Mouse (Mus musculus) C2C12 (cell line): ENCODE results near the gene Rnf7. TPM values are rescaled to one million over a fixed set of nuclear protein-coding genes. Genes with fewer than 3 reads are reported as not detected.

Experiments
- H3K27me3 ChIP-seq: one replicate; pipeline ENCODE4 v1.6.1; 2011; ENCODE audit not compliant: control insufficient read depth, insufficient read depth, insufficient read length
- H3K36me3 ChIP-seq: one replicate; pipeline ENCODE4 v1.6.1; 2011; ENCODE audit not compliant: control insufficient read depth, insufficient read depth
- H3K4me3 ChIP-seq: one replicate; pipeline ENCODE4 v1.5.1; 2011; ENCODE audit warnings: mild to moderate bottlenecking, control low read depth; ENCODE audit not compliant: poor library complexity, insufficient read depth, severe bottlenecking
- H3K79me2 ChIP-seq: one replicate; pipeline ENCODE4 v1.6.1; 2011; ENCODE audit not compliant: control insufficient read depth, insufficient read depth
- H3K79me3 ChIP-seq: one replicate; pipeline ENCODE4 v1.6.1; 2011; ENCODE audit warnings: low read depth, control low read depth
- H3ac ChIP-seq: one replicate; pipeline ENCODE3; 2011; ENCODE audit warnings: low read depth; ENCODE audit not compliant: control insufficient read depth, insufficient read length
- CEBPB ChIP-seq: IDR thresholded peaks from one replicate; pipeline ENCODE4 v1.6.1; 2011; ENCODE audit warnings: low read depth, mild to moderate bottlenecking, control low read depth, moderate library complexity
- CTCF ChIP-seq: IDR thresholded peaks from one replicate; pipeline ENCODE4 v1.5.1; 2011; ENCODE audit not compliant: control insufficient read depth, insufficient read depth, insufficient read length
- FOSL1 ChIP-seq: IDR thresholded peaks from one replicate; pipeline ENCODE4 v1.8.0; 2011; ENCODE audit warnings: mild to moderate bottlenecking, low read length; ENCODE audit not compliant: poor library complexity, insufficient read depth, severe bottlenecking
- MAX ChIP-seq: IDR thresholded peaks from one replicate; pipeline ENCODE4 v1.6.1; 2011; ENCODE audit warnings: mild to moderate bottlenecking, control low read depth
- MYOD1 ChIP-seq: IDR thresholded peaks from one replicate; pipeline ENCODE4 v1.6.1; 2011; ENCODE audit warnings: low read depth; ENCODE audit not compliant: control insufficient read depth, insufficient read length
- MYOG ChIP-seq: IDR thresholded peaks from one replicate; pipeline ENCODE4 v1.6.1; 2011; ENCODE audit not compliant: control insufficient read depth, insufficient read length; ENCODE audit errors: extremely low read depth
- USF1 ChIP-seq: IDR thresholded peaks from one replicate; pipeline ENCODE4 v1.6.1; 2011; ENCODE audit warnings: low read depth, mild to moderate bottlenecking, control low read depth, moderate library complexity
- polyA plus RNA-seq: library from polyadenylated mRNA; unstranded; fragments of >200 nt; fragmentation: generic; extraction: Trizol; gene quantifications from one replicate; pipeline ENCODE4 v1.2.1, GENCODE M21; 2012; ENCODE audit warnings: missing spikeins

Rnf7 gene
- polyA plus RNA-seq, 1 experiment, result 121 TPM

GRCm38 (mm10) chr9:96460117-96460865, 18.2 kb downstream of the Rnf7 start:
- H3K79me2 ChIP-seq, result no peaks in the 10 kb centered on the region
- H3K79me3 ChIP-seq, result no peaks in the 10 kb centered on the region
- no peak overlapping the region for H3ac ChIP-seq
- TF ChIP-seq MYOG (no peak), USF1 (no peak), FOSL1 (no peak)
- H3K4me3 ChIP-seq, result no peak overlapping the region
- no peaks in the 10 kb centered on the region for H3K27me3 ChIP-seq
- H3K36me3 ChIP-seq, result no peaks in the 10 kb centered on the region

GRCm38 (mm10) chr9:96455618-96456017, 22.9 kb downstream of the Rnf7 start:
- Histone ChIP-seq H3K79me2 (no peaks in the 10 kb centered on the region), H3K79me3 (no peaks in the 10 kb centered on the region)

GRCm38 (mm10) chr9:96452956-96453355, 25.5 kb downstream of the Rnf7 start:
- H3K79me2 ChIP-seq, result no peaks in the 10 kb centered on the region
- no peak for TF ChIP-seq FOSL1
- TF ChIP-seq MYOG, result no peak
- TF ChIP-seq CTCF, result no peak
- no peak for TF ChIP-seq USF1
- no peak for TF ChIP-seq MAX
- TF ChIP-seq CEBPB, result no peak
- no peak for TF ChIP-seq MYOD1

More at GRCm38 (mm10) chr9:96455618-96456017, 22.9 kb downstream of the Rnf7 start:
- Histone ChIP-seq H3K27me3 (no peaks in the 10 kb centered on the region), H3K4me3 (no peak overlapping the region), H3K36me3 (no peaks in the 10 kb centered on the region), H3ac (no peak overlapping the region)
- TF ChIP-seq USF1 (no peak), MYOG (no peak), MAX (no peak), MYOD1 (no peak), CTCF (no peak), CEBPB (no peak), FOSL1 (no peak)

GRCm38 (mm10) chr9:96450900-96451720, 27.4 kb downstream of the Rnf7 start:
- H3K79me3 ChIP-seq, result no peaks in the 10 kb centered on the region
- no peak for TF ChIP-seq FOSL1
- no peak for TF ChIP-seq MAX
- TF ChIP-seq CTCF, result no peak
- no peak for TF ChIP-seq MYOG
- no peak for TF ChIP-seq MYOD1
- no peak for TF ChIP-seq USF1
- no peak for TF ChIP-seq CEBPB
- no peaks in the 10 kb centered on the region for H3K79me2 ChIP-seq
- no peak overlapping the region for H3K4me3 ChIP-seq
- H3ac ChIP-seq, result no peak overlapping the region
- no peaks in the 10 kb centered on the region for H3K27me3 ChIP-seq
- no peaks in the 10 kb centered on the region for H3K36me3 ChIP-seq

More at GRCm38 (mm10) chr9:96452956-96453355, 25.5 kb downstream of the Rnf7 start:
- no peaks in the 10 kb centered on the region for H3K36me3 ChIP-seq
- no peaks in the 10 kb centered on the region for H3K27me3 ChIP-seq
- no peaks in the 10 kb centered on the region for H3K79me3 ChIP-seq
- no peak overlapping the region for H3ac ChIP-seq
- no peak overlapping the region for H3K4me3 ChIP-seq

- TF ChIP-seq USF1 (no peak), MAX (no peak), CTCF (no peak), CEBPB (no peak), FOSL1 (no peak), MYOD1 (no peak), MYOG (no peak)
- no peaks in the 10 kb centered on the region for H3K36me3 ChIP-seq
- no peak overlapping the region for H3ac ChIP-seq
- H3K79me3 ChIP-seq, result no peaks in the 10 kb centered on the region
- no peaks in the 10 kb centered on the region for H3K79me2 ChIP-seq
- no peak overlapping the region for H3K4me3 ChIP-seq
- H3K27me3 ChIP-seq, result no peaks in the 10 kb centered on the region
Observed at GRCm38 (mm10) chr9:96449514-96449913, 29.0 kb downstream of the Rnf7 start.

- no peaks in the 10 kb centered on the region for H3K27me3 ChIP-seq
- no peak overlapping the region for H3ac ChIP-seq
- TF ChIP-seq MYOD1 (no peak), MYOG (no peak), MAX (no peak), CEBPB (no peak), CTCF (no peak), FOSL1 (no peak), USF1 (no peak)
- H3K79me3 ChIP-seq, result no peaks in the 10 kb centered on the region
- H3K4me3 ChIP-seq, result no peak overlapping the region
- no peaks in the 10 kb centered on the region for H3K79me2 ChIP-seq
- H3K36me3 ChIP-seq, result no peaks in the 10 kb centered on the region
Observed at GRCm38 (mm10) chr9:96445351-96445750, 33.1 kb downstream of the Rnf7 start.
